Mouse (Mus musculus) layer of hippocampus, postnatal 36 days (tissue): ENCODE measurements around the gene Gm45213. TPM values are rescaled to one million over a fixed set of nuclear protein-coding genes. Genes with fewer than 3 reads are reported as not detected.
A peak's percentile ranks its signal among the peaks of the same experiment; 100 is the strongest.

Experiments used
- DNase-seq, 2 experiments: peaks; one replicate each; pipeline ENCODE4 v3.0.0; 2022
- total RNA-seq, 2 experiments: library from RNA; stranded (reverse); gene quantifications; 2 replicates each; pipeline ENCODE4 v1.2.3; 2021

The Gm45213 gene
- not detected for total RNA-seq

DNA sequence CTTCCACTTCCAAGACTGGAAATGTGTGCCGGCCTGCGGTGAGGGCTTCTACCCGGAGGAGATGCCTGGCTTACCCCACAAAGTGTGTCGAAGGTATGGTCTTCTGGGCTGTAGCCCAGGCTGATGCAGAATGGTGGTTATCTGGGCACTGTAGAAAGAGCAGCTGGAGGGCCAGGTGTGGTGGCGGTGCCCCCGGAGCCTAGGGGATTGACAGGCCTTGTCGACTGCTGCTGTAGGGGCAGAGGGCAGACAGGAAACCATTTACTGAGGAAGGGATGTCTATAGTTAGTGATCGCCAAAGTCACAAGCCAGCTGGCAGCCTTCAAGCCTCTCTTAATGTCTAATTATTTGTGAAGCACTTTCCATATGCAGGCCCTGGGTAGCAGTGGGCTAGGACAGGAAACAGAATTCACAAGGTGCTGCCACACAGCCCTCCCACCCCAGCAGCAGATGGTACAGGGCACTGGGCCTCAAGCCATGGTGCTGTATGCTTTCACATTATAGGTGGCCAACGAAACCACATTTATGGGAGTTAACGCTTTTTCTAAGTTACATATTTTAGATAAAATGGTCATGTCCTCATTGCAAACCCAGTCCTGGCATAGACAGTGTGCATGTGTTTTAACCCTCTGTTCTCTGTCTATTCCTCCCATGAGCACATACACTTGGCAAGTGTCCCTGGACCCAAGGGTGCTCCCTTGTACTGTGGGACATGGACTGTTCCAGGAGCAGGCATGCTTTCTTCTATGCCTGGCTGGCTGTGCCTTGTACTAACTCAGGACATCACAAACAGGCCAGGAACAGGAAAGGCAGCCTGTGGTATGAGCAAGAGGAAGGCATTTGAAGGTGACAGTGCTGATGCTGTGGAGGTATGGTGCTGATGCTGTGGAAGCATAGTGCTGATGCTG is at the start of gene Gm45213:
TSS of gene Gm45213 (plus strand) at position 51 of the 908 bp plus-strand sequence.
- peak in 1 of 2 experiments; percentile 22 for DNase-seq

DNA sequence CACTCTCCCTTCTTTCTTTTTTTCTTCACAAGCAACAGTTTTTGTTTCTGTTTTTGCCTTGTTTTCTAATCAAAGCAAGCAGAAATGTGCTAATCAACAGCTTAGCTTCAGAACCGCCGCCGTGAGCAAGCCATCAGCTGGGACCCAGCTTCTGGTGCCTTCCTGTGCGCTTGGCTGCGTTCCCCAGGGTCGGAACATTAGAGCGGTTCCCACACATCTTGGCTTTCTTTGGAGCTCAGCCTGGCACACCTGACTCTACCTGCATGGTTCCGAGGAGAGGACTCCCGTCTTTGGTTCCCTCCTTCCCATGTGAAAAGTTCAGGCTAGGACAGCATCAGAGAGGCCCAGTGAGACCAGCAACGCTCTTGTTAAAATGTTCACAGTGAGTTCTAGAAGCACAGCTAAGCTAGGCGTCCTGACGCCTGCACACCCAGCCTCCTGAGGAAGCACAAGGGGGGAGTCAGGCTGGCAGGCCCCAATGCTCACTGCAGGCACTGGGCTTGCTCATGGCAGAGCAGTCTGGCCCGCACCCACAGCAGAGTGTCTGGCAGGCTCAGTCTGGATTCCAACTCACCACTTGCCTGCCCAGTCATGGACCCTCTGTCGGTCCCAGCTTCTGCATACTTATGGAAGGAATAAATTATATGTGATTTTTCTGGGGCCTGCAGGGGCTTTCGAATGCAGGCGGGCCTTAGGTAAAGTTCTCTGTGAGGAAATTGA is 42.2 kb upstream of the Gm45213 start:
- no peak for DNase-seq

DNA sequence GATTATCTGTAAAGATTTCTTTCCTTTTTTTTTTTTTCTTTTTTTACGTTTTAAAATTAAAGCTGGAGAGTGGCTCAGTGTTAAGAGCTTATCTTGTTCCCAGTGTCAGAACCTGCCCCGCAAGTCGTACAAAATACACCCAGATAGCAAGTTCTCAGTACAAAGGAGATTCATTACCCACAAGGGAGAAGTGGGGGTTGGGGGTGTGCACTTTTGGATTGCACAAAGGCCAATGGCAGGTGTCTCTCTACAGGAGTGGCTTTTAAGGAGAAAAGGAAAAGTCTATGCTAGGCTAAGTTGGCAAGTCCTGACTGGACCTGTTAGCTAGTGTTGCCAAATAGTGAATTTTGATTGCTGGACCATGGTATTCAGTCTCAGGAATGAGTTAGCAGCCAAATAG is 41.6 kb upstream of the Gm45213 start:
- no peak for DNase-seq

DNA sequence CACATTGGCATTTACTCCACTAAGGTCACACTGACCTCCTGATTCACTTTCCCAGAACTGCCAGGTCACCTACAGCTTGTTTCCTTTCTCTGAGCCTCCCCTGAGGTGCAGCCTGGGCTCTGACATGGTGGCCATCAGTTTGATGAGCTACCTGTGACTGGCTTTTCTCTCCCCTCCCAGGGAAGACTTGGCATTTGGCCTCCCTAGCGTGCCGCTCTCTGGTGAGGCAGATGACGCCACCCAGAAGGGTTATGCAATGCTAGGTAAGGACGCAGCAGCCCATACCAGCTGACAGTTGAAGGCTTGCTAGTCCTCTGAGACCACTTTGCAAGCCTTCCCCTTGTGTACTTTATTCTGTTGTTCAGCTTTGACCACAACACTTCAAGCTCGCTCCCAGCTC is 40.0 kb upstream of the Gm45213 start:
- no peak for DNase-seq

DNA sequence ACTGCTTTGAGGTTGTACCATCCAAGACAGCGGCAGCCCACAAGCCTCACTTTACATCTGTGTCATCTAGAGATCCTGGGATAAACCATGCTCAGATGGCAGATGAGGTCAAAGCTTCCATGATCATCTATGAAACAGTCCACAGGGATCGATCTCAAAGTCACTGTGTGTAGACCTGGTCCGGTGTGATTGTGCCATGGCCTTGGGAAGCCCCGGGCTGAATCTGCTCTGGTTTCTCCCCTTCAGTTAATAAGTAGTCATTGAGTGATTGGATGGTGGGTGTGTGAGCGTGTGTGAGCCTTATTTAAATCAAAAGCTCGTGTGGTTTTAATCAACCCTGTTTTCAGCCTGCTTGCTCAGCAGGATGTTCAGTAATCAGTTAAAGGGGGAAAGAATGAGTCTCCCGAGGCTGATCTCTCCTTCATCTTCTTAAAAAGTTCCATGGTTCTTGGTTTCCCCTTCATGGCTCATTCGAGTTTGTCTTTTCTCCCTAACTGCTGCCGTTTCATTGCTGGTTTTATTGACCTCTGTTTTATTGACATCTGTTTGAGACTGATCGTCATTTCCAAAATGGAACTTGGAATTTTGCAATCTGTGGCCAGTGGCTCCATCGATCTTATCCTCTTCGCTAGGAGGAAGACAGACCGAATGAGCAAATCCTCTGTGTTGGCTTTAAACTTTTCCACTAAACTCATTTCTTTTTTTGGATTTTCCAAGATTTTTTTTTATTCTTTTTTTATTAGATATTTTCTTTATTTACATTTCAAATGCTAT is 39.4 kb upstream of the Gm45213 start:
- no peak for DNase-seq

DNA sequence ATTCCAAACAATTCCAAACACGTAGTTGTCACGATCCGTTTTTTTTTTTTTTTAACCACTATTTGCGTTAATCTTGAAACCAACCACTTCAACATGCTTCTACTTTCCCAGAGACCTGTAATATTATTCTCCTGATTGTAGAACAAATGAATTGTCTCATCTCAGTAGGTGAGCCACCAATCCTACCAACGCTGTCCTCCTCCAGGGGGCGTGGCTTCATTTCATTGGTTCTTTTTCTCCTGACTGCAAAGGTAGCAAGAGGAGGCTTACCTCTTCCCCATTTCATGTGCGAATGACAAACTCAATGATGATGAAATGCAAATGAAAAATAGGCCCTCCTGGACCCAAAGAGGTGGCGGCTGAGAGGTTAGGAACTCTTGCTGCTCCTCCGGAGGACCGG is 38.3 kb upstream of the Gm45213 start:
- no peak for DNase-seq

DNA sequence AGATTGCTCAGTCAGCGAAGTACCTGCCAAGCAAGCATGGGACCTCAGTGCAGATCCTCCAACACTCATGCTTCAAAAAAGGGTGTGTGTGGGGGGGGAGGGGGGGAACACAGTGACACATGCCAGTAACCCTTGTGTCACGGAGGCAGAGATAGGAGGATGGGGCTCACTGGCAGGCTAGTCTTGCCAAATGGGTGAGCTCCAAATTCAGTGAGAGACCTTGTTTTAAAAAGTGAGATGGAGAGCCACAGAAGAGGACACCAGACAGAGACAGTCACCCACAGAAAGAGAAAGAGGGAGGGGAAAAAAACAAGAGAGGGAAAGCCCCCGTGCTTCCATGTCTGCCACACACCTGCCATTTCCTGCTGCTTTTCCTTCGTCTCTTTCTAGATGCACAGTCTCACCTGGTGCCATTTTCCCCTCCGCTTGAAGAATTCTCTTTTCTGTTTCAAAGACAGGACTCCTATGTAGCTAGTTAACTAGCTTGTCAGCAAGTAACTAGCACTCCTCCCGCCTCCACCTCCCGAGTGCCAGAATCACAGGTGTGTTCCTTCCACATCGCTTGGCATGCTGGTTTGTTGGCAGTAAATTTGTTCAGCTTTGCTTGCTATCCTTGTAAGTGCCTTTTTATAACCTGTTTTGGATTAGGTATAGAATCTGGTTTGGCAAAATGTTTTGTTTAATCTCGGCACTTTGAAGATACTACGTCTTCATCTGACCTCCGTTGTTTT is 35.1 kb upstream of the Gm45213 start:
- no peak for DNase-seq

DNA sequence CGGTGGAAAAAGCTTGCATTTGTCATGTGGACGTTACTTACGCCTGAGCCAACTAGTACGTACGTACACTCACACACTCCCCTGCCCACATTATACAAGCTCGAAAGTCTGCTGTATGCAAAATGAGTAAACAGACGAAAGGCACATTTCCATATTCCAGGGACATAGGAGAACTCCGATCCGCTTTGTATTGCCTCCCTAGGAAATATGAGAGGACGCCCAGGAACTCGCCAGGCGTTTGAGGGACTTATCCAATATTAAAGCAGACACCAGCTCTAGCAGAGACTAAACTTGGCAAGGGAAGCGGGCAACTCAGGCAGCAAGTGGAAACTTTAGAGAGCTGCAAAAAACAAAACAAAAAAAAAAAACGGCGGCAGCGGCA is 34.5 kb upstream of the Gm45213 start:
- no peak for DNase-seq

DNA sequence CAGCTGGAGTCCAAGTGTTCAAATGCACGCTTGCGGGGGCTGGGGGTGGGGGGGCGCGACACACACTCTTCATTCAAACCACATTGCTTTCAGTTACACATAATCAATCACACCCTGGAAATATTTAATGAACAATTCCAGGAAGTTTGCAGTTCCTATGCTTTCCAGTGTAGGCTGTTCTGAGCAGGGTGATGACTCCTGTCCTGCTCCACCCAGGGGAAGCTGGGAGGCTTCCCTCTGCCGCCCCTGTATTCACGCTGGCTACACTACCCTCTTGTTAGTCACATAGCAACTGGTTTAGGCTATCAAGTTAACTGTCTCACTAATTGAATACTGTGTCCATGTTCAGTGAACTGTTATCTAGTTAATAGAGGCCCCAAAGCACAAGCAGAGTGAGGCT is 32.9 kb upstream of the Gm45213 start:
- no peak for DNase-seq

DNA sequence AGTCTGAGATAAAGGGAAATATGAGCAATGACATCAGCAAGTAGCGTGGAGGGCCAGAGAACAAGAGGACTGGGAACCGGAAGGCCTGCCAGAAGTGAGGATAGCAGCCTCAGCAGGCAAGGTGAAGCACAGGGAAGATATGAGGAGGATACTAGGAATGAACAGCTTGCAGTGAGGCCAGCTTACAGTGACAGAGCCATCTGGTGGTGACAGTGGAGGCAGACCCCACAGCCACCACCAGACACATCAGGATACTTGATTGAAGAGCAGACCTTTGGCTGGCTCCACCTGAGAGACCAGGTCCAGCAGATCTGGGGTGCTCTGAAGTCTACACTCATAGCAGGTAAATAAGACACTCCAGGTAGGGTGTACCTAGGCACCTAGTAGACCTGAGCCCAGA is 15.7 kb upstream of the Gm45213 start:
- no peak for DNase-seq

DNA sequence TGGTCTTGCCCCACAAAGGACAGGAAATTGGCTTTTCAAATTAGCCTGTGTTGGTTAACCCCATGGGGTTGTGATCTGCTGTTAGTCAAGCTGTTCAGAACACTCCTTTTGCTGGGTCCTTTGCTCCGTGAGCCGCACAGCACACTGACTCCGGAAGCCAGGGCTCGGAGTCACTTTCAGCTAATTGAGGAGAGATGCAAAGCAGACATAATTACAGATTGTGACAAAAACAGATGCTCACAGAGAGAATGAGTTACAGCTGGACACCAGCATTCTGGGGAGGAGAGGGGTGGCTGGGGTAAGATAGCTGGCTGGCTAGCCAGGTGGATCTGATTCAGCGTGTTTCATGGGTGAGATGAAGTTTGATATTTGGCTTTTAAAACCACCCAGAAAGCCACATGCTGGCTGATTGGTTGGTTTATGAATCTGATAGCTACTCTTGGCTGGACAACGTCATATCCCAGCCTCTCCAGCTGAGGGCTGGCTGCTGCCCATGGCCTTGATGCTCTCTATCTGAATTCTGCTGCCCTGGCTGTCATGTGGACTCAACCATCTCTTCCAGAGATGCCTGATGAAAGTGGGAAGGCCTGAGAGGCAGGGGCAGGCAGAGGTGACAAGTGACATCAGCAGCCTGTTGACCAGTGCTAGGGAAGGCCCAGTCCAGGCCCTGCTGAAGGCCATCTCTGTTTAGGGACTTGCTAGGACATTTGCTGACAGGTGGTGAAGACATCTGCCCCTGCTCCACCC is 14.5 kb upstream of the Gm45213 start:
- DNase-seq, result no peak

DNA sequence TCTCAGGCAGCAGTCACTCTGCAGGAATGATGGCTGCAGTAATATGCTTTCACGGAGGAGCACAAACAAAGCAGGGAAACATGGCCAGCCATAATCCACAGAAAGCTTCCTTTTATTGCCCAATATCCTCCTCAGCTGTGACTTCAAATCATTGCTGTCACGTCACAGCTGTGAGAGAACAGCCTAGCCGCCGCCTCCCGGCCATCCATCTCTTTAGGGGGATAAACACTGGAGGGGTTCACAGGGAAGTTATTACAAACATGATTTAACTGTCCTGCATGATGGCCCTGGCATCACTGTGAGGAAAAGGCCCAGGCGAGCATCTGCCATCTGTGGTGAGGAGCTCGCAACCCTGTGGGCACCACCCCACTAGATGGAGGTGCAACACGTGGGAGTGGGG is 6.6 kb upstream of the Gm45213 start:
- no peak for DNase-seq

DNA sequence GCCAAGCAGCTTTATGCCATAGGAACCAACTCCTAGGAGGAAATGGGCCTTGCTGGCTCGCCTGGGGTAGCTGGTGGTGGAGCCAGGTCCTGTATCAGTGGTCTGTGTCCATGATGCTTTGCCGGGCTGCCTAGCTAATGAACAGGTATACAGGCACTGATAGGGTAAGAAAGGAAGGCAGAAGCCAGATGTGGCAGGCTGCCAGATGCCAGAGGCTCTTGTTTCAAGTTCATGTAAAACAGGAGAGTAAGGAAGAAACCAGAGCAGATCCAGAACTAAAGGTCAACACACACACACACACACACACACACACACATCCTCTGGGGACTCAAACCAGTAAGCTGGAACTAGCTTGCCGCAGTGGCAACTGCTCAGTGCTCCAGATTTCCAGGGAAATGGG is 5.1 kb upstream of the Gm45213 start:
- no peak for DNase-seq

DNA sequence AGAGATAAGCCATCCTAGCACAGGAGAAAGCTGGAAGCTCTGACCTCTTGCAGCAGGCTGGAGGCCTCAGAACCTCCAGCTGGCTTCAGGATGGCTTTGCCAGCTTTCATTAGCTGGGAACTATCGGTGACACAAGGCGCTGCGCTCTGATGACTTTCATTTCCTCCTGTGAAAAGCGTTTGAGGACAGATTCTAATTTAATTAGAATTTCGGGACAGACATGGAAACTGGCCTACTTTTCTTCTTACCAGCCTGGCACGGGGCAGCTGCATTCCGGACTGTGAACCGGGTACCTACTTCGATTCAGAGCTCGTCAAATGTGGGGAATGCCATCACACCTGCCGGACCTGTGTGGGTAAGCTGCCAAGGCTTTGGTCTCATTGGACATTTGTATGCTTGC is 4.7 kb upstream of the Gm45213 start:
- DNase-seq, result no peak

DNA sequence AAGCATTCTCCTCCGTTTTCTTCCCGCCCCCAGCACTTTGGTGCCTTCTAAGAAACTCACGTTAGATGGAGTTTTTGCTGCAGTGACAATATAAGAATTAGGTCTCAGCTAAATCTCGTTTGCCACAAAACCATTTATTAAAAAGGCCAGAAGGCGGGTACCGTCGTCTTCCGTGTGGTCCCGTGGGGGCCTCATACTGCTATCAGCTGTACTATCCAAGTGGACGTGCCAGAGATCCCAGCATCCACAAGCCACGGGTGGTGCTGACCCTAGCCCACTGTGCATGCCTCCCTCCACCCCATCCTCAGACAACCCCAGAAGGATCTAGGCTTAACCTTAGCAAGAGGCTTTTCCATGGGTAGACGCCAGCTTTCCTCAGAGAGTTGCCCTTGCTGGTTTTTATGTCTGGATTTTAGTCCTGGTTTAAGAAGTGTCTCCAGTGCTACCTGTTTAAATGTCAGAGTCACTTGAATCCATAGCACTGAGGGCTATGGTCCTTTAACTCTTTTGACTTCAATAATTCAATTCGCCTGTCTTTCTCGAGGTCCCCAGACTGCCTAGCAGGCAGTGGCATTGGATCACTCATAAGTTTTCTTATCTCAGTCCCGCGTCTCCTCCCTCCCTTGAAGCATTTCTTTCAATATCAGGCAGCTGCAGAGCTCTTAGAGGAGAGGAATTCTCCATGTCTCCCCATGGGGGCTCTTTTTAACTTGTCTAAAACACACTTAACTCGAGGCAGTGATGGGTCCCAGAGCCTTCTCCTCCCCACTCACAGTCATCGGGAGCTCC is 3.2 kb upstream of the Gm45213 start:
- DNase-seq, result no peak

DNA sequence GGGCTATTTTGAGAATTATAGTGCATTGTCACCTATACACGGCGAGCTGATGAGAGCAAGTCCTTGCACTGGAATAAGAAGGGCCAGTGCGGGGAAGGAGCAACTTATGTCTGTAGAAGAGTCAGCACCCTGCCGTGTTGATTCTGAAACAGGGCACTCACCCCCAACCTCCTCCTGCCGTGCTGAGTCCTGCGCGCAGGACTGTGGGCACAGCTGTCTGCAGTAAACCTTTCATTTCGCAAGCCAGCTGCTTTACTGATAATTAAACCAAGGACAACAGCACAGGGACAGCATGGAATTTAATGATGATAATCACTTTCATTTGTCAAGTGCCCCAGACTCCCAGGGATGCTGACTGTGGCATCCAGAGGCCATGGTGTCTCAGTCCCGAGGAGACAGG is 1.2 kb downstream of the Gm45213 start:
- DNase-seq, result no peak

DNA sequence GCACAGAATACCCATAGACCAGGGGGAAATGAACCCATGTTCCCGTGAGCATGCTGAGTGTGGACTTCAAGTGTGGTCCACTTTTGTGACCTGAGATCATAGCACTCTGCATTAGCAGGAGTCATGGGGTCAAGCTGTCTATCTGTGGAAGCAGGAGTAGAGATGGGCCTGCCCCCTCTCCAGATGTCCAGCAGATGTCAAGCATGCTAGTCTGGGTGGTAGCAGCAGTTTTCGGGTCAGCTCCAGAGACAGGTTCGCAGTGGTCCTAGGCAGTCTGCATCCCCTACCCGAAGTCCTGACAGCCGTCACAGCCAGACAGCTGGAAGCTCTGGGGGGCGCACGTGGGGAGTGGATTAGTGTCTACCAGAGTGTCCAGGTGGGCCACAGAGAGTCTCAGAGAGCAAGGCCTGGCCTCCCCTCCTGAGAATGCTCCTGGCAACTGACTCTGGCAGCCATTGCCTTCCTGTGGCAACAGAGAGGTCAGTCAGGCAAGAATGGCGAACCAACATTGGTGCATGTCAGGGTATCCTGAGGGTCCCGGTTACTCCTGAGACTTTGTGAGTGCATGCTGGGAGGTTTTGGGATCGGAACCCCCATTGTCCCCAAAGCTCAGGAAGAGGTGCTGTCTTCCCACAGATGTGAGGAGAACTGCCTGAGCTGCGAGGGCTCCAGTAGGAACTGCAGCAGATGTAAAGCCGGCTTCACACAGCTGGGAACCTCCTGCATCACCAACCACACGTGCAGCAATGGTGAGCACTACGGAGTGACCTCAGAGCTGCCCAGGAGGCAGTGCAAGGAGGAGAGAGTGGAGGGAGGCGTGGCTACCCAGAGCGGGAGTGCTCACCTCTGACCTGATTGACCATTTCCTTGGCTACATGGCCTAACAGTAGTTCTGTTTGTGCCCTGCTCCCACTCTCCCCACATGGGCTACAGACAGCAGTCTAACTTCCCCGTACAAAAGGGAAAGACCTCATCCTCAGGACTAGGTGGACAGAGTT is 3.8 kb downstream of the Gm45213 start:
- no peak for DNase-seq

DNA sequence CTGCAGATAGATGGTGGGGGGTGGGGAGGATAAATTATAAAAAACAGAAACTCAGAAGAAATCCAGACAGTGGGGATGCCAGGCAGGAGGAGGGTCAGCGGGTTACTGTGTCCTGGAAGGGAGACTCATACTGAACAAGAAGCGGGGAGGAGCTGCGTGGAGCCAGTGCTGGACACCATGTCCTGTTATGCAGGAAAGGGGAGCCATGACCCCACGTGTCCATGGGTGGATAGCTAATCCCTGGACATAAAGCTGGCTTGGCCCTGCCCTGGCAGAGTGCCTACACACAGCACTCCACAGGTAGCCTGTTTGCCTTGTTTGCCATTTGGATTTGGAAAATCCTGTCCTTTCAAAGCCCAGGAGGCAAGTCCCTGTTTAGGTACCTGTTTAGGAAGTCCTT is 4.6 kb downstream of the Gm45213 start:
- no peak for DNase-seq

DNA sequence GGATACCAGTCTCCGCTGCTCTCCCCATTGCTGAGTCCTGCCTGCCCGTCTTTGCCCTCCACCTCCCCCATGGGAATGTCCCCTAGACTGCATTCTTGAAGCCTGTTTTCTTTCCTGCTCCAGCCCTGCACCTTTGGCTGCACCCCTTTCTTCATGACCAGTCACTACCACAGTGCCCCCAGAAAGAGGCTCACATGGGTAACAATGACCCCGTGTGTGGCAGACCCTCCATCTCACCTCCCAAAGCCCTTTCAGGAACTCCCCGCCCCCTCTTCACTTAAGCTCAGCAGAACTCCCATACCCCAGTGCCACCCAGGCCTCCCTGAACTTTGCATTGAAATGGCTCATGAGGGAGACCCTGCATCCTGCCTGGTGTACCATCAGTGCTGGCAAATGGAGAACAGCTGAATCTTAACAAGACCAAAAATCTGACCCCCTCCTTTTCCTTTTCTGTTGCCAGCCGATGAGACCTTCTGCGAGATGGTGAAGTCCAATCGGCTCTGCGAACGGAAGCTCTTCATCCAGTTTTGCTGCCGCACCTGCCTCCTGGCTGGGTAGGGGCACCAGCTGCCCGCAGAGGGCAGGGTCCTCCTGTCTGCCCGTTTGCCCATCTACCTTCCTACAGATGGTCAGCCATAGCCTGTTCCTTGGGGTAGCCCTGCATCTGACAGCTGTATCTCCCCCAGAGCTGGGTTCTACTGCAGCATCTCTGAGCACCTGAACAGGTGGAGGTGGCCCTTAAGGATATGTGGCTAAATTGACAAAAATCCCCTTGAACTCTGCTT is 5.2 kb downstream of the Gm45213 start:
- no peak for DNase-seq
